Mouse (Mus musculus): ENCODE measurements around the gene Mgl2.

DNA sequence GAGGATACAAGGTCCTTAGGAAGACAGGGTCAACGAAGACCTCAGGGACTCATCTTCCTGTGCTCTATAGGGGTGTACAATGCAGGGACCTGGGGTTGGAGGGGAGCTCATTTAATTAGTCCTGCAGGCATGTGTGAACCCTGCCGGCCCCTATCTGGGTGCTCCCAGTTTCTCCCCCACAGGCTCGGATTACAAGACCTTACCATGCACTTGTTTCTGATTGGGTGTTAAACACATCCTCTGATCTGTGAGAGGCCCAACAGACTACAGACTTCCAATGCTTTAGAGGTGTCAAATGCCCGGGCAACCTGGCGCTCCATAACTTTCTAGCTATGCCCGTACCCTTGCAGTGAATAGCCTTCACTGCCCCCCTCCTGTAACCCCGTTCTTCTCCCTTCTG, 38.0 kb downstream of the Mgl2 start:
- TF ChIP-seq MAFK (IDR thresholded peaks at IDR 0.05; ENCODE audit: insufficient read depth, low read depth, low read length) (no peak), CHD2 (IDR thresholded peaks at IDR 0.05; ENCODE audit: low read depth, low read length) (no peak), ZNF384 (IDR thresholded peaks at IDR 0.05; ENCODE audit: low read depth, low read length) (no peak), HCFC1 (IDR thresholded peaks at IDR 0.05; ENCODE audit: borderline replicate concordance, insufficient read depth, low read length) (no peak), ZC3H11A (IDR thresholded peaks at IDR 0.05; ENCODE audit: borderline replicate concordance, low read depth, low read length) (no peak)
